Mouse (Mus musculus) right cerebral cortex, postnatal 14 days (tissue): Measurements from ENCODE around the gene Ugt1a8.
"Not testable (repeated sequence)": the region's sequence is repeated elsewhere in the genome, so short reads cannot be mapped to it uniquely, and the experiment has no call there.

Experiments
- DNase-seq: peaks from one replicate; pipeline ENCODE4 v3.0.0; 2022

Gene Ugt1a8

DNA sequence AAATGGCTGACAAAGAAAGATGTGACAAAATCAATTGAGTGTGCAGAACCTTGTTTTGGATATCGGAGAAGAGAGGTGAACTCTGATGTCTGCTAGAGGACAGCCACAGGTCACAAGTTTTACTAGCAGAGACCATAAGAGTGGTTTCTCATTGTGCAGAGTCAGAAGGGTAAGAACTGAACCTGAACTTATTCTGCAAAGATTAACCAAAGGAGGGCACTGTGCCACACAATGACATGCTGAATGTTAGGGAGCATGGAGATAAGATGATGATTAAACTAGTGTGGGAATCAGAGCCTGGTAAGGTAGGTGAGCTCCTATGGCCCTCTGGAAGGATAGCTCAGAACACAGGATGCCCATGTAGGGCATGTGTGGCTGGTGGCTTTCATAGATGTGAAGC lies 108.1 kb downstream of the Ugt1a8 start:
- DNase-seq = no peak

DNA sequence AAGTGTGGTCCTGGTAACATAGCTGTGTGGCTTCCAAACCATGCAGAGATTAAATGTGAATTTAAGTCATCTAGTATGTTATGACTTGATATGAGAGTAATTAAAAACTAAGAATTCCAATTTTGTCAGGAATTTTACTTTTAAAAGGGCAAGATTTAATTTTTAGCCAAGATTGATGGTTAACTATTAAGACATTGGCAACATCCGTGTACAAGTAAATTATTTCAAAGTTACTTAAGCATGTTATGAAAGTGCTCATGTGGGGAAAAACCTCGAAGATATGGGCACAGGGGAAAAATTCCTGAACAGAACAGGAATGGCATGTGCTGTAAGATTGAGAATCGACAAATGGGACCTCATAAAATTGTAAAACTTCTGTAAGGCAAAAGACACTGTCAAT lies 109.8 kb downstream of the Ugt1a8 start:
- no peak for DNase-seq

DNA sequence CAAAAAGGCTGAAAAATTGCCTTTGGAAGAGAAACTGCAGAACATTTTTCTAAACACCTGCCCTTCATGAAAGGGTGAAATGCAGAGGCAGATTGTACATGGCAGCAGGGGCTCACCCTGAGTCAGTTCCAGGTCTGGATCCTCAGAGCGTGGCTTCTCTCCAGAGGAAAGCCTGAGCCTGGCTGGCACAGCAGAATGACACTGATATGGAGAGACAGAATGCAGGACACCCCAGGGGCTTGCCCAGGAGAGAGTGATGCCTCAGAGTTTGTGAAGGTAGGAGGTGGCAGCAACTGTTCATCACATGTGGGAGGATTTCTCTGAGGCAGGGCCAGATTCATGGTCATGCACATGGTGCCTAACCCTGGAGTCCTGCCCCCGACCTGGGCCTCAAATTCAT lies 112.4 kb downstream of the Ugt1a8 start:
- DNase-seq = no peak

DNA sequence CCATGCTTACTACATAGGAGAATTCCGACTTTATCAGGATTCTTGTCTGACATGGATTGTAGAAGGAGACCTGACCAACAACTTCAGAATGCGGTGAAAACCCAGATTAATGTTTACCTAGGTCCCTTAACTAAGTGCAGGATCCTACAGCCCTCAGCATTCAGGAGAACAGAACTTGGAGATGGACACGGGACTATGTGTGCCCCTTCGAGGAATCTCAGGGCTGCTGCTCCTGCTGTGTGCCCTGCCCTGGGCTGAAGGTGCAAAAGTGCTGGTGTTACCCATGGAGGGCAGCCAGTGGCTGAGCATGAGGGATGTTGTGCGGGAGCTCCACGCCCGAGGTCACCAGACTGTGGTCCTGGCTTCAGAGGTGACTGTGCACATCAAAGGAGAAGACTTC lies 112.8 kb downstream of the Ugt1a8 start, which contains the start of gene Ugt1a2:
Gene Ugt1a2 (plus strand): TSS at position 146 of the 400 bp plus-strand sequence.
- no peak for DNase-seq

DNA sequence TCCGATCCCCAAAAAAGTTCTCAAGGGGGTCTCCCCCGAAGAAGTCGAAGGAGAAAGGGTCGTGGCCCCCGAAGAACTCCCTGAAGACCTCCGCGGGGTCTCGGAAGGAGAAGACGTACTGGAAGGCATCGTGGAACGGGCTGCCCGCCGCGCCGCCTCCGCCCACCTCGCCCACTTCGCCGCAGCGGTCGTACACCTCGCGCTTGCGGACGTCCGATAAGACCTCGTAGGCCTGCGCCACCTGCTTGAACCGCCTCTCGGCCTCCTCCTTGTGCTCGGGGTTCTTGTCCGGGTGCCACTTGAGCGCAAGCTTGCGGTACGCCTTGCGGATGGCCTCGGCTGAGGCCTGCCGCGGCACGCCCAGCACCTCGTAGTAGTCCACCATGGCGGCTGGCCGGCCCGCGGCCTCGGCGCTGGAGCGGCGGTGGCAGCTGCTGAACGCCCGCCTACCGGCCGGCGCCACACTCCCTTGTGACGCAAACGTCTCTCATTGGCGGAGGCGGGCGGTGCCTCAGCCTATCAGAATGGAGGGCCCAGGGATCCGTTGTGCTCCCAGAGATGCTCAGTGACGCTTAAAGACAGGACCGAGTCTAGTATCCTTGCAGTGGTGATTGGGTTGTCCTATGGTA lies 117.8 kb downstream of the Ugt1a8 start, which contains the start of gene Dnajb3:
Gene Dnajb3 (minus strand): TSS at position 489 of the 629 bp plus-strand sequence.
- DNase-seq = peak; percentile 80

DNA sequence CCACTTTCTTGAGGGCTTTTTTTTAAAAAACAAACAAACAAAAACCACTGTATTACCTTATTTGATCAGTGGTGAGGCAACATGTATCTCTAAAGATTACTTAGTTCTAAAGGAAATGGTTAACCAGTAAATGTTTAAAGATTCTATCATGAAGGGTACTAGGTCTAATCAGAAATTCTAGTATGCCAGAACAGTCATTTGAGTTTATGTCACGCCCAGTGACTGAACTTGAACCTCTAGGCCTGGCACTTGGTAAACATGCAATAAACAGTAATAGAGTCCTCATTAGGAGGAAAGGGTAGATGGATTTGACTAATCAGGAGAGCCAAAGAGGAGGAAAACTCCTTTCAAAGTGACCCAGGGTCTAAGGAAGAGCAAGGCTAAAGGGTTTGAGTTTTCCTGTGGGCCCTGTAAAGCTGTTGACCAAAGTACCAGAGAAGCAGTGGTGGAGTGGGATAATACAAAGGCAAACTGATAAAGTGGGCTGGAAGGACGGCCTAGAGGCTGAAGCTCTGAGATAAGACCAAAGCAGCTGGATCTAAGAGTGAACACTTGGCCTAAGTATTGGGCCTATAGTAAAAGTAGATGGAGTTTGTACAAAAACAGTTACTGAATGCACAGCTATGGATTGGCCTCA lies 119.3 kb downstream of the Ugt1a8 start:
- no peak for DNase-seq

DNA sequence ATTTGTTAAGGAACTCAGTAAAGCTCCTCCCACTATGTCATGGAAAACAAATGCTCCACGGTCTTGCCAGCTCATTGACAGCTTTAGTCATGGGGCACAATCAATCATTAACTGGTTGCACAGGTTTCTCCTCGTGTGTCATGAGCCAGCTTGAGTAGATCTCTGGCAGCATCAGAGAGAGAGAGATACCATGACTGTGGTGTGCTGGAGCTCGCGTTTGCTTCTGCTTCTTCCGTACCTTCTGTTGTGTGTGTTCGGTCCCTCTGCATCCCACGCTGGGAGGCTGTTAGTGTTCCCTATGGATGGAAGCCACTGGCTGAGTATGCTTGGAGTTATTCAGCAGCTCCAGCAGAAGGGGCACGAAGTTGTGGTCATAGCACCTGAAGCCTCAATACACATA lies 124.2 kb downstream of the Ugt1a8 start, which contains the start of gene Ugt1a1:
Gene Ugt1a1 (plus strand): TSS at position 148 of the 400 bp plus-strand sequence.
- DNase-seq = no peak

DNA sequence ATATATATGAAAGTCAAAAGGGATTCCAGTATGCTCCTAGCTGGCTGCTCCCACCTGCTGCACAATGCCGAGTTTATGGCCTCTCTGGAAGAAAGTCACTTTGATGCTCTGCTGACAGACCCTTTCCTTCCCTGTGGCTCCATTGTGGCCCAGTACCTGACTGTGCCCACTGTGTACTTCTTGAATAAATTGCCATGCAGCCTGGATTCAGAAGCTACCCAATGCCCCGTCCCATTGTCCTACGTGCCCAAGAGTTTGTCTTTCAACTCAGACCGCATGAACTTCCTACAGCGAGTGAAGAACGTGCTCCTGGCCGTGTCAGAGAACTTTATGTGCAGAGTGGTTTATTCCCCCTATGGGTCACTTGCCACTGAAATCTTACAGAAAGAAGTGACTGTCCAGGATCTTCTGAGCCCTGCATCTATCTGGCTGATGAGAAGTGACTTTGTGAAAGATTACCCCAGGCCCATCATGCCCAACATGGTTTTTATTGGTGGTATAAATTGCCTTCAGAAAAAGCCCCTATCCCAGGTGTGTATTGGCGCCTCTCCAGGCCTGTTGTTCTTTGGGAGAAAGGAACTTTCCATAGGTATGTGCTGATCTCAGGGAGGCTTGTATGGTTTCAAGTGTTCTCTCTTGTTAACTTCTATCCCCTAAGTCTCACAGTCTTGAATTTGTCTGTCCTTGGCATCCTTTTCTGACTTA lies 124.9 kb downstream of the Ugt1a8 start:
- no peak for DNase-seq

DNA sequence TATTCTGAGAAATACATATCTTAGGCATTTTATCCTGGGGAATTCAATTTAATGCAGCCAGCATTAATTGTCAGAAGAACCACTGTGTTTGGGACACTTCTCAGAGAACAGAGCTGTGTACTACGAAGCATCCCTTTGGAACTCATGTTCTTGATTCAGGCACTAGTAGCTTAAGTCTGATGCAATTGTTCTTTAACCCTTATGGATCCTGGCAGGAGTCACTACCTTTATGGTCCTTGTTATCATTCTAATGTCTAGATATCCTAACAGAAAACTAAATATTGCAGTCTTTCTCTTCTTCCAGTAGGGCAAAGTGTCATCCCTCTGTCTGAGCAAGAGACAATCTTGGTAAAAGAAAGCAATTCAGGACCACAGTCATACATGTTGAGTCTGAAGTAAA lies 125.4 kb downstream of the Ugt1a8 start:
- no peak for DNase-seq

DNA sequence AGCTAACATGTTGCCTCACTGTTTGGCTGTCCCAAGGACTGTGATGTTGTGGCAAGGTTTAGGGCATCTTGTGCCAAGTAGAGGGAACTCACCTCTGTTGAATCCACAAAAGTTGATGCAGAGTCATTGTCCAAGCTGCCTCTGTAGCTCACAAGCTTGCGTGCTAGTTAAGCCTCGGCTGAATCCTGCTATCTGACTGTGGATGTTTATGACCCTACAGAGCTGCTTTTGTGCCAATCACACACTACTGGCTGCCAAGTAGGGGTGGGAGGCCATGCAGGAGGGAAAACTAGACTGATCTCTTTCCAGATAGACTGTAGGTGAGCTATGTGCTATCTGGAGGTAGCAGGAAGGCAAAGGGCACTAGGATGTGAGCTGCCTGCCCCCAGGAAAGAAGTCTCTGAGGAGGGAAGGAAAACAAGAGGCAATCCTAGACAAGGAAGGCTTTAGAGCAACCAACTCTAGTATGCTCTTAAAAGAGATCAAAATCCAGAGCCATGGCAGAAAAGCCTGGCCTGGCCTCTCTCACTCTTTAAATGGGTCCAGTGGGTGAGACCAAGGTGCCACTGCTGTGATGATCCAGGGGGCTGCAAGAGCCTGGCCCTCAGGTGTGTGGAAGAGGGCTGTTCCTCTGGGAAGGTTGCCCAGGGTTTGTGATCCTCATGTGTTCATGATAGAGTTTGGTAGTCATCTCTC lies 126.3 kb downstream of the Ugt1a8 start:
- DNase-seq = no peak

DNA sequence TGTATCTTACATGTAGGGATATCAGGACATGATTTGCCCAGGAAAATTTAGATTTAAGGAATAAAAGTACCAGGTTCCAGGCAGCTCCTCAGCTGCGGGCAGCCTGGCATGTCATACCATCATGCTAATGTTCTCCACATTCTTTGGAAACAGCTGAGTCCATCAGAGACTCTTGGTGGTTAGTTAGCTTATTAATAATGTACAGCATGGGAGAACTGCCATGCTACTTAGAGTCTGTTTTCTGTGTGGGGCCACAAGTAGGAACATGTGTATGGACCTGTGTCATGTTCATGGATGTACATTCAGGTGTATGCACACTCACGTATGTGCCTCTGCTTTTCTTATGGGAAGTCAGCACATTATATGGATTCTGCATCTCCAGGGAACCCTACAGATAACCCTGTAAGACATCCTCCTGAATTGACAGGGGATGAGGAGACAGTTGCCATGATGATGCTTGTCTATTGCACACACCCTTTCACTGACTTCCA lies 126.9 kb downstream of the Ugt1a8 start:
- DNase-seq = no peak

DNA sequence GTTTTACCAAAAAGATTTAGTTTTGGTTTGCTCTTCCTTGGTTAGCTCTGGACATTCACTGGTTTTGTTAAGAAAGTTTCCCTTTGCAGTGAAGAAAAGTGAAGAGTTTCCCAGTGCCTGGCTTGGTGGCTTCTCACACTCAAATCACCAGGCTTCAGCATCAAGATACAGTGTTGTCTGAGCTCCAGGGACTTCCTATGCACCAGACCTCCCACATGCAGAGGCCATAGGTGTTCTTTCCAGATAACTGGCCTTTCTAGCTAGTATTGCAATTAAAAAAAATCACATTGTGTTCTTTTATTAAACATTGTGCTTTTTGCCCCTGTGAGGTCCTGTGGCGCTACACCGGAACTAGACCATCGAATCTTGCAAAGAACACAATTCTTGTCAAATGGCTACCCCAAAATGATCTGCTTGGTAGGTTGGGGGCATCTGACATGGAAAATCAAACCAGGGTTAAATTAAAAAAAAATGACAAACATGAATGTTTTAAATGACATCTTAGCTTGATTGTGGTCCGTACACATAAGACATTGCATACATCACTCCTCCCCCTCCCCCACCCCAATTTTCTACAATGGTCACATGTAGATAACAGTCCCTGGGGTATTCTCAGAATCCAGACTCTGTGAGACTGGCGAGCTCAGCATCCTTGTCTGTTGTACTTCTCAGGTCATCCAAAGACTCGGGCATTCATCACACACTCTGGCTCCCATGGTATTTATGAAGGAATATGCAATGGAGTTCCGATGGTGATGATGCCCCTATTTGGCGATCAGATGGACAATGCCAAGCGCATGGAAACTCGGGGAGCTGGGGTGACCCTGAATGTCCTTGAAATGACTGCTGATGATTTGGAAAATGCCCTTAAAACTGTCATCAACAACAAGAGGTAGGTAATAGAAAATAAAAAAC lies 128.1 kb downstream of the Ugt1a8 start:
- no peak for DNase-seq

DNA sequence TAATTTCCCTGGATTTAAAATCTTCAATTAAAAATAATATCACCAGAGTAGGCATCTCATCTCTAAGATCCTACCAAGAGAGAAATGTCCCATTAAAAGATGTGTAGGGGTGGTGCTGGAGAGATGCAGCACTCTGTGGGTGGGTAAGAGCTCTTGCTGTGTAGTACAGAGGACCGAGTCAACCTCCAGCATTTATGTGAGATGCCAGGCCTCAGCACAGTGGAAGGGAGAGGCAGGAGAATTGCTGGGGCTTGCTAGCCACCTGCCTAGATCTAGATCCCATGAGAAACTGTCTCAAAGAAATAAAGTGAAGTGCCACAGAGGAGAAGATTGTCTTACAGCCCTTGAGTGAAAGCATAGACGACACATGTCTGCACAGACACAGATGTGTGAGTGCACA lies 128.9 kb downstream of the Ugt1a8 start:
- no peak for DNase-seq

DNA sequence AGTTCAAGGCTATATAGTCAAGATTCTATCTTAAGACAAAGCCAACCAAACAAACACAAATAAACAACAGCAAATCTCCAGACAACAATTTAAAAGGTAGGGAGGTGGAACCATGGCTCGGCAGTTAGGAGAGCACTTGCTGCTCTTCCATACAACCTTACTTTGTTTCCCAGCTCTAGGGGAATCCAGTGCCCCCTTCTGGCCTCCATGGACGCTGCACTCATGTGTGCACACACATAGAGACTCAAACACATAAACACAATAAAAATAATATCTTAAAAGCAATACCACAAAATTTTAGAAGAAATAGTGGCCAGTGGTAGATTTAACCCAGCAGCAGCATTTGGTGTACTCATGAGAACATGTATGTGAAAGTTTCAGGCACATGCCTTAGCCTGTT lies 129.5 kb downstream of the Ugt1a8 start:
- DNase-seq = no peak

DNA sequence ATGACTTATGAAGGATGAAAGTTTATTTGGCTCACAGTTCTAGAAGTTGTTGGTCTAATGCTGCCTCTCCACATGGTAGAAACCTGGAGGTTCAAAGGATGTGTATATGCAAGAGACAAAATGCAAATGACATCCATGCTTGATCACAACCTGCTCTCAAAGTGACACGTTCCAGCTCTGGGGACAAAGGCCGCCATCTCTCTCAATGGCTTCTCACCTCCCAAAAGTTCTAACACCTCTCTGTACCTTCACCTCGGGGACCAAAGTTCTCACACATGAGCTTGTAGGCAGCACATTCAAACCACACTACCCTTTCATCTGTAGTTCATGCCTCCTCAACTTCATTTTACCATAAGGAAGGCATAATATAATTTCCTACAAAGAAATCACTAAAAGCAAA lies 130.0 kb downstream of the Ugt1a8 start:
- no peak for DNase-seq

DNA sequence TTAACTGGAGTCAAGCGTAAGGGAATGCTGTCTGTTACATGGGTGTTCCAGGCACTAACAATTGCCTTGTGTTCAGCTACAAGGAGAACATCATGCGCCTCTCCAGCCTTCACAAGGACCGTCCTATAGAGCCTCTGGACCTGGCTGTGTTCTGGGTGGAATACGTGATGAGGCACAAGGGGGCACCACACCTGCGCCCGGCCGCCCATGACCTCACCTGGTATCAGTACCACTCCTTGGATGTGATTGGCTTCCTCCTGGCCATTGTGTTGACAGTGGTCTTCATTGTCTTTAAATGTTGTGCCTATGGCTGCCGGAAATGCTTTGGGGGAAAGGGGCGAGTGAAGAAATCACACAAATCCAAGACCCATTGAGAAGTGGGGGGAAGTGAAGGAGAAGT lies 130.4 kb downstream of the Ugt1a8 start:
- no peak for DNase-seq

DNA sequence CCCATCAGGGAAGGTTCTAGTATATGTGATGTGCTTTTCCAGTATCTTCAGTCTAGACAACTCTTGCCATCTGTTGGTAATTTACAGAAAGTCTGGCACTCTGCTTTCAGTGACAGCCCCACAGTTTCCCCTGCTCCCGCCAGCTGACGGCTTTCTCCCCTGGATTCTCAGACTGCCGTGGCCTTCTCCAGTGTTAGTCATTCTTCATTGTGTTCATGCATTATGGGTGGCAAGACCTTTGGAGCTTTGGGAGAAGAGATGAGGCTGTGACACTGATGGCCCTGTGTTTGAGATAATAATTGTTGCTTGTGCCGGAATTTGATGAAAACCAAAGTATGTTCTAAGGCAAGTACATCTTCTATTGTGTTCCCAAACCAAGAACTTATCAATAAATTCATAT lies 131.0 kb downstream of the Ugt1a8 start:
- no peak for DNase-seq

DNA sequence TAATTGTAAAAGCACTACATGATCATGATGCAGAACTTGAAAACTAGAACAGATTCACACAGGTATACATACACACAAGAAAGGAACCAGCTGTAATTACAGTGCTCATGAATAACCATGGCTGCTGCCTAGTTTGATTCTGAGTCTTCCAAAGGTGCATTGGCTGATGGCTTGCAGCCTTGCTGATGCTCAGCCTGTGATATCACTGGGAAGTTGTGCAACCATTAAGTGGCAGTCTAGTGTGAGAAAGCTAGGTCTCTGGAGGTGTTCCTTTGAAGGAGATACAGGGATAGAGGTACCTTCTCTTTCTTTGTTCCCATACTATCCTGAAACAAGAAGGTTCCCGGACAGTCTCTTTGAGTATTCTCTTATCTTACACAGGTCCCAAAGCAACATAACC lies 131.4 kb downstream of the Ugt1a8 start:
- DNase-seq = no peak

DNA sequence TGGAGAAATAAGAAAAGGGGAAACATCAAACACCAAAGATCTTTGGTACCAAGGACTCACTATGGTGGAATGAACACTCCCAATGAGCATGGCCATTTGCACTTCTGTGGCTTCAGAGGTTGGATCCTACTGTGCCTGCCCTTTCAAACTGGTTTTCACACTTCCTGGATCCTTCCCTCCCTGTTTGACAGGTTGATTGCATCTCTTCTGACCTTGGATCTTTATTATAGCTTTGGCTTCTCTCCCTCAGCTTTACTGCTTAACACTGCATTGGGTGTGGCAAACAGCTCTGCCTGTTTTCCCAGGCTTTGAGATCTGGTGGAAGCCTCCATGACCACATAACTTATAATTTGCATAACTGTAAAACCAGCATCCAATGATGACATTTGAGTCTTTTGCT lies 132.7 kb downstream of the Ugt1a8 start:
- DNase-seq = no peak

DNA sequence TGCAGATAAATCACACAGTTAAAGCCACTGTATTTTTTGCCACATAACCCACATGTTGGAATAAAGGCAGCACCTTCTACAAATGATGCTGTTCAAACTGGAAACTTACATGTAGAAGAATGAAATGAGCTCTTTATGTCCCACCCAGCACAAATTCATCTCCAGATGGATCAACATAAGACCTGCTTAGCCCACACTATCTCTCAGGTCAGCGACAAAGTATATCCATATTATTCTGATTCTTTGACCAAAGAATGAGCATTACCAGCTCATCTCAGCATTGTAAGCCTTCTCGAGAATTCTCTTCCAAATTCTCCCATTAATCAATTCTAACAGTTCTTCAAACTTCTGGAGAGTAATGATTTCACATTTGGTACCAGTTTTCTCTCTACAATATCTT lies 134.6 kb downstream of the Ugt1a8 start:
- DNase-seq = no peak

DNA sequence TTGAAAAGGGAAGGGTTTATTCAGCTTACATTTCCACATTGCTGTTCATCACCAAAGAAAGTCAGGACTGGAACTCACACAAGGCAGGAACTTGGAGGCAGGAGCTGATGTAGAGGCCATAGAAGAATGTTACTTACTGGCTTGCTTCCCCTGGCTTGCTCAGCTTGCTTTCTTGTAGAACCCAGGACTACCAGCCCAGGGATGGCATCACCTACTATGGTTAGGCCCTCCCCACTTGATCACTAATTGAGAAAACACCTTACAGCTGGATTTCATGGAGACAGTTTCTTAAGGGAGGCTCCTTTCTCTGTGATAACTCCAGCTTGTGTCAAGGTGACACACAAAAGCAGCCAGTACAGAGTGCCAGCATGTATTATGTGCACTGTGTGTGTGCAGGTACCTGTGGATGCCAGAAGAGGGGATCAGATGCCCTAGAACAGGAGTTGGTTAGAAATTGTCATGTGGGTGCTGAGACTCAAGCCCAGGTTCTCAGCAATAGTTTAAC lies 135.4 kb downstream of the Ugt1a8 start:
- not testable (repeated sequence) for DNase-seq

DNA sequence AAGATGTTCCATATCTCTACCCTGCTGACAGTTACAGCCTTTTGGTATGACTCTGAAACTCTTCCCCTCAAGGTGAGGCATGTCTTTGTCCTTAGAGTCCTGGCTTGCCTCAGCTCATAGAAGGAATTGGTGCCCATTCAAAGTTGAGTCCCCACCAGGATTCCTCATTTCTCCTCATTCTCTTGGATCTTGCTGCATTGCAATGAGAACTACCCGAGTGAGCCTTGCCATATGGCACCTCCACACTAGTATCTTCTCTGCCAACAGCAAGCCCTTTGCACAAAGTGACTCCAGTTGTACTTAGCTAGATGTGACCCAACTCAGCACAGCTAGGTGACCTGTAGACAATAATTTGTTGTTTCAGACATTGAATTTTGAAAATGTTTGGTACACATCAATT lies 136.0 kb downstream of the Ugt1a8 start:
- no peak for DNase-seq
